In the genomic region with DNA sequence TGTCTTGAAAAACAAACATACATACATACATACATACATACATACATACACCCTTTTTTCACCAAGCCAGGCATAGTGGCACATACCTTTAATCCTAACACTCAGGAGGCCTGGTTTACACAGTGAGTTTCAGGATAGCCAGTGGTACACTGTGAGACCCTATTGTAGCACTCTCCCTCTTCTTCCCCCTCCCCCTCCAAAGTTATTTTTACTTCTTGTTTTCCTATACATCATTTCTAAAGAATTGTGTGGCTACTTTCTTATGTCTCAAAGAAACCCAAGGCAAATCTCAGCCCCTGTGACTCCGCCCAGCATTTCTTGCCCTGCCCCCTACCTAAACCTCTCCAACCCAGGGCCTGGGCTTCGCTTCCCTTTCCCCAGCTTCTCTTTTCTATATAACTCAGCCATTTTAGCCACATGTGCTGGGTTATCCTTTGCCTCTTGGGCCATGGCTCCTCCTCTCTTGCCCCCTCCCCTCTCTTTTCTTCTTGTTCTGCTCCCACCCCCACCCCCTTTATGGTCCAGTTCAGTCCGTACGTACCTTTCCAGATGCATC, we compare ENCODE assay signal across 1 mouse cellular context.
TF ChIP-seq lines count a peak whose summit lies in the region.

No protein-coding gene starts in this region.

TF ChIP-seq in CH12.LX, 34 proteins besides CTCF, POLR2A, EP300 and RAD21 (continued from another document):
- TF ChIP-seq ZMIZ1 (IDR thresholded peaks at IDR 0.05; ENCODE audit: low read depth, low read length), result no peak
- no peak for TF ChIP-seq CHD1 (IDR thresholded peaks at IDR 0.05; ENCODE audit: low read depth, low read length)
- no peak for TF ChIP-seq USF1 (IDR thresholded peaks at IDR 0.05; ENCODE audit: low read depth, low read length)
- TF ChIP-seq TCF12 (IDR thresholded peaks at IDR 0.05; ENCODE audit: low read depth, low read length), result peak; percentile 65
